Mouse (Mus musculus) kidney, postnatal 36 days (tissue): ENCODE measurements at regions not wholly inside any gene's neighbourhood (a gene's known extent, or its start where the extent isn't known, plus 50 kb on each side); places are given as distances from the start of the nearest gene placed in this dataset.
A peak's percentile ranks its signal among the peaks of the same experiment; 100 is the strongest.

Experiments used
- DNase-seq, 2 experiments: peaks; one replicate each; pipeline ENCODE4 v3.0.0; 2021 to 2022; ENCODE audit warnings: mixed read lengths in 2 of 2

DNA sequence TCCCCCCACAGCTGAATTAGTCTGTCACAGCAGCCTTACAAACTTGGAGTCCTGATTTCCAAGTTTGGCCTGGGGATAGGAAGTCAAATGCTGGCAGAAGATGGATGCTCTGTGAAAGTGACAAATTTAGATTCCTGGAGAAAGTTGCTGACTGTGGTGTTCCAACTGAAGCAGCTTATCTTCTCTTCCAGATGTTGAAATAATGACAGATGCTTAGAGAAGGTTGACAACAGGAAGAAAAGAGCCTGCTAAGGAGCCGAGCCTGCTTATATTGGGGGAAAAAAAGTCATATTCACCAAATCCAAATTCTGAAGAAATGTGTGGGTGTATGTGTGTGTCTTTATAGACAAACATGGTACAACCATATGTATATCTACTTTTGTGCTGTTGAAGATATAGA, 1380.4 kb upstream of the Cdh8 start:
- DNase-seq, result no peak

DNA sequence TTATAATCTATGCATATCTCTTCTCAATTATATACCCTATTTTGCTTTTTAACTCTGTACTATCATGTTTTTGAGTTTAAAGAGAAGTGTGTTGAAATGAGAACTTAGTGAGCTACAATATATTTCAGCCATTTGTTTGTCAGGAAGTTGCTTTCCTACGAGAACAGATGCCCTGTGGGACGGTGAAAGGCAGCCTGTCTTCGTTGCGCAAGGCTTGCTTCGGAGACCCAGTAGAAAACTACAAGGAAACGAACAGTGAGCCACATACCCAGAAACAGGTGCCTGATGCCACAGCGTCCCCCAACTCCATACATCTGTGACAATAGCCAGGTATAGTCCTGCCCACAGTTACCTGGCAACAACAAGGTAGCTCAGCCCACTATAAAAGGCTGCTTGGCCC, 1377.7 kb upstream of the Cdh8 start:
- no peak for DNase-seq

DNA sequence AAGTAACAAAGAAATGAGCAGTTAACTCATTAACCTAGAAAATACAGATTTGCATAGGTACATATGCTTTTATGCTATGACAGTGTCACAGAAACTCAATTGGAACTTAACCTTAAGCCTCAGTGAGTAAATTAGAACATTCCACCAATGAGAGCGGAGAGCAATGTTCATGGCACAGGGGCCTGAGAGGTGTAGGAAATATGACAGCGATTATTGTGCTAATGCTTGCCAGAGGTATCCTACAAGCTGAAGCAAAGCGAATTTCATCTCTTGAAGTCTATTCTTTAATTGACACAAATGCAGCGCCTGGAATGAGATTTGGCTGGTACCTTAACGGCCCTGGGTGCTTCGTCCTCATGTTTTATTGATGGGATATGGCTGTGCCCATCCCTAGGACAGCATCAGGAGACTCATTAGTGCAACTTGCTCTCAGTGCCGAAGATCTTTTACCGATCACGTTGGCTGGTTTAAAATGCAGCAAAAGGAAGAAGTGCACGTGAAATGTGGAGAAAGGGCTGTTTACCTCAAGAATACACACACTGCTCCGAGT, 1374.4 kb upstream of the Cdh8 start:
- no peak for DNase-seq

DNA sequence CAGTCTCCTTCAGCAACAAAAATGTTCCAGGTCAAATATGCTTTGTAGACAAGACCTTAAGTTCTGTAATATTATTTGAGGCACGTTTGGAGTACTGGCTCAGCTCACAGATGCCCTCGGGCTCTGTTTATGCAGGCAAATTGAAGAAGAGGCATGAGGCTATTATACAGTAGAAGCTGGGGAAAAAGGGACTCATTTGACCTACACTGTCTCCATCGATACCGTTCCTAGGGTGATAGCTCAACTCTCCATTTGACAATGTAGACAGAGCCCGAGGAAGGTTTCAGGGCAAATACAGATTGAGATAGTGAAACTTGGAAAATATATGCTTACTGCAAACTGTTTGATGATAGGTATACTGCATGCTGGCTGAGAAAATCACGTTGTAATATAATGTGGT, 1371.9 kb upstream of the Cdh8 start:
- no peak for DNase-seq

DNA sequence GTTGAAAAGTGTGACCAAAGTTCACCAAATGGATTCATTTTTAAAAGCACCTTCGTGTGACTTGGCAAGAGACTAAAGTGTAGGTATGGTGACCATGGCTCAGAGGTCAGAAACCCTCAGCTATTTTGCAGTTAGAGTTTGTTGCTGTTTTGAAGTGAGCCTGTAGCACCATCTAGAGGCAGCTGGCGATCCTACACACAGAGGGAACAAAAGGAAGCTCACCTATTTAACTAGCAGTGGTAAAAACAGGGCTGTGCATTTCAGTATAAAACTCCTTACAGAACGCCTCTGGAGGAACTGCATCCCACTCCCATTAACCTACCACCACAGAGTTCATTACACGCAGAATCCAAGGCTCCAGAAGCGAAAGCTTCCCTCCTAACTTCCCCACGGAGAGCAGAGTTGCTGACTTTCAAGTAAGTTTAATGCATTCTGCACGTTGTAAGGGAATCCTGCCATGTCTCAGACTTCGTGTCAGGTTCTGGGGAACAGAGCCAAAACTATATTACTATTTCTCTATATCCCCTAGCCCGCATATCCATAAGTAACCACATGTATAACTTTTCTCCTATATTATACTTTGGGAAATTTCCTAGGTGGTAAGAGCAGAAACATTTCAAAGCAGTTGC, 1356.6 kb upstream of the Cdh8 start:
- peak; percentile 17 to 70 for DNase-seq

DNA sequence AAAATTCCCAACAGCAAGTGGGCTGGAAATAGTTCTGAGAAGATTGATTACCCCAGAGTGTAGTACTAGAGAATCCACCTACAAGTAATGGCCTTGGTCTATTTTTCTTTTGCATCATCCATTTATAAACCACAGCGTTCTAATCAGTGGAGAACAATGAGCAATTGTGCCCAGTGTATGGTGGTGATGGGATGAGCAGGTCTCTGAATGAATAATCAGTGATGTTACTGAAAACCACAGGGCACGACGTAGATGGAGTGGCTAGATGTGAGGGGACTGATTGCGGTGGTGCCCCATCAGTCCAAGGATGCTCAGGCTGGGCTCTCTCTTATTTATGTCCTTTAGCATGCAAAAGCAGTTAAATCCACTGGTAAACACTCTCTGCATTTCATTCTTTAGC, 1353.3 kb upstream of the Cdh8 start:
- no peak for DNase-seq

DNA sequence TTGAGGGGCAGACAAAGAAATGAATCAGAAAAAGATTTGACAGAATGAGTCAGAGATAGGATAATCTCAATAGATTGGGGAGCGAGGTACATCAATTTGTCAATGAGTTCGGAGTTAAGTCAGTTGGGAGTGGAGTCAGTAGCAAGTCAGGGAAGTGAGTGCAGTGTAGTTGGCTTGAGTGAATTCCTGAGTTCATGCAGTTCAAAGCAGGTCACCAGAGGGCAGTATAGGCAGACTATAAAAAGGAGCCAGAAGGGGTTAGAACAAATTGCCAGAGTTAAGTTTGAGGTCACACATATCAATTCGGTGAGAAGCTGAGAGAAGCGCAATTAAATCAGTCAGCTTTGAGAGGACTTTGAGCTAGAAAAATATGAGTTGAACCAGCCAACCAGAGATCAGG, 1317.7 kb upstream of the Cdh8 start:
- peak in 1 of 2 experiments; percentile 25 for DNase-seq

DNA sequence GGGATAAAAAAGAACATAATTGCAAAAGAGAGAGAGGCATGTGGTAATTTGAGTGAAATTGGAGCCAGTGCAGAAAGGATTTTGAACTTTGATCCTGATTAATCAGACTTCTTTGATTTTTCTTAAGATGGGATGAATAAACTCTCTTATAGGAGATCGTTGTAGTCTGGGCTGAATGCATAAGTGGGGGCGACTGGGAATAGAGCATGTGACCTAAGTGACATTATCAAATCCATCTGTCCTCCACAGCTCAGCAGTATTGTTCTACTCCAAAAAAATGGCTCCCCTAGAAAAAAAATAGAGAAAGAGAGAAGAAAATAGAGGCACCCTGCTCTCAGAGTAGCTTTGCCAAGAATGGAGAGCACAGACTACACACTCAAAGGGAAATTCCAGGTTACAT, 1286.1 kb upstream of the Cdh8 start:
- DNase-seq, result no peak

DNA sequence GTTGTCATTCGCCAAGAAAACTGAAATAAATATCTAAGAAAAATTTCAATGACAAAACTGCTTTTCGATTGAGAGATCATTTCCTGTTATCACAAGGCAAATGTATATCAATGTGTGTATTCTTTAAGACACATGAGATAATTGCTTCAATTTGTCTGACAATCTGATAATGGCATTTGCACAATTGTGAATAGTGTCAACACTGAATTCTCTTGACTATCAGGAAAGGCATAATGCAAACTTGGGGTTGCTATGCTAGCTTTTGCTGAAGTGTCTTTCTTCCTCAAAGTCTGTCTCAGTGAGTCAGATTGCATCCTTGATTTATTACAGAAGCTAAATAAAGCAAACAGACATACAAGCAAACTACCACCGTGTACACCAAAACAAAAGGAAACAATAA, 1278.8 kb upstream of the Cdh8 start:
- DNase-seq, result no peak

DNA sequence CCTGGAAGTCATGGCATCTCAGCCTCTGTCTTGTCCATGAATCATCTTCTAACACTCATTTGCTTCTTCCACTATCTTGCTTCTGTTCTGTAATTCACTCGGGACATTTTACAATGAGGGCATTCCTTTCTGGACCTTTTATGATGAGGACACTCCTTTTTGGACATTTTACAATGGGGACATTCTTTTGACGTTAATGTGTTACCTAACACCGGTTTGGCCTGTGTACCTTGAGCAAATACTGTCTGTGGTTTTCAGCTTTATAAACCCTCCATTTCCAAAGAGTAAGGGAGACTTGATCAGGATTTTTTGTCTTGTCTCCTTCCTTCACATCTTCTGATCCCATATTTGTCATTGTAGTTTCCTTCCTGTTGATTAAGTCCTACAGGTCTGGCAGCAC, 1262.3 kb upstream of the Cdh8 start:
- no peak for DNase-seq
